Mouse (Mus musculus) megakaryocyte-erythroid progenitor cell, adult 5-6 weeks (primary cell): ENCODE results near the gene Gfra4. TPM values are rescaled to one million over a fixed set of nuclear protein-coding genes. Genes with fewer than 3 reads are reported as not detected.
"Not testable (repeated sequence)": the region's sequence is repeated elsewhere in the genome, so short reads cannot be mapped to it uniquely, and the experiment has no call there.

Experiments
- ATAC-seq: replicated peaks from 2 replicates; pipeline ENCODE4 v1.8.0; 2016; ENCODE audit warnings: mild to moderate bottlenecking, inconsistent platforms; ENCODE audit not compliant: severe bottlenecking, poor library complexity, low FRiP score, low TSS enrichment
- total RNA-seq, 2 experiments: library from RNA; stranded (forward) in 1 of 2; stranded (reverse) in 1 of 2; fragments of 200-1000, 215-1000 nt in 1 of 2; fragments of >200 nt in 1 of 2; fragmentation: Nextera tagmentation in 1 of 2; gene quantifications; 2 replicates each; pipeline ENCODE4 v1.2.3; 2014 to 2017

The Gfra4 gene
- total RNA-seq, 2 experiments from 2014 or later: not detected

GRCm38 (mm10) chr2:131053851-131054645 lies 11.2 kb upstream of the Gfra4 start:
- 0 out of 2 replicates have a peak, but pooled peaks have one; percentile 6 for ATAC-seq

GRCm38 (mm10) chr2:131052862-131053418 lies 10.1 kb upstream of the Gfra4 start:
- ATAC-seq: no peak

GRCm38 (mm10) chr2:131052043-131052442 lies 9.2 kb upstream of the Gfra4 start:
- ATAC-seq: peak; percentile 74

- peak; percentile 68 for ATAC-seq
These were observed 3.1 kb upstream of the Gfra4 start for GRCm38 (mm10) chr2:131046025-131046424.

GRCm38 (mm10) chr2:131044989-131045720 lies 2.3 kb upstream of the Gfra4 start:
- peak; percentile 45; the same call in 1 of the 2 replicates for ATAC-seq

GRCm38 (mm10) chr2:131044354-131044852 lies 1.5 kb upstream of the Gfra4 start:
- no peak for ATAC-seq

- ATAC-seq: no peak
These were observed 1.7 kb downstream of the Gfra4 start for GRCm38 (mm10) chr2:131040854-131041825.

GRCm38 (mm10) chr2:131038675-131039074 lies 4.2 kb downstream of the Gfra4 start:
- no peak for ATAC-seq

- no peak for ATAC-seq
These were observed 4.7 kb downstream of the Gfra4 start for GRCm38 (mm10) chr2:131038197-131038596.

GRCm38 (mm10) chr2:131037226-131037990 lies 5.5 kb downstream of the Gfra4 start:
- peak; percentile 45; the same call in 1 of the 2 replicates for ATAC-seq

GRCm38 (mm10) chr2:131036757-131037156 lies 6.1 kb downstream of the Gfra4 start:
- no peak for ATAC-seq

- ATAC-seq: no peak
These were observed 6.5 kb downstream of the Gfra4 start for GRCm38 (mm10) chr2:131036343-131036742.

- ATAC-seq: not testable (repeated sequence)
These were observed 11.5 kb downstream of the Gfra4 start for GRCm38 (mm10) chr2:131031406-131031805.

GRCm38 (mm10) chr2:131030998-131031397 lies 11.9 kb downstream of the Gfra4 start:
- ATAC-seq: no peak

GRCm38 (mm10) chr2:131030561-131030960 lies 12.3 kb downstream of the Gfra4 start:
- ATAC-seq: no peak

GRCm38 (mm10) chr2:131029065-131029935 lies 13.6 kb downstream of the Gfra4 start:
- no peak for ATAC-seq

GRCm38 (mm10) chr2:131026941-131027340 lies 15.9 kb downstream of the Gfra4 start:
- ATAC-seq: no peak
